Mouse (Mus musculus) forebrain, embryonic 10.5 days (tissue): ENCODE measurements around the gene Zfhx2. TPM values are rescaled to one million over a fixed set of nuclear protein-coding genes. Genes with fewer than 3 reads are reported as not detected.

ENCODE experiments used
- DNase-seq: peaks from one replicate; pipeline ENCODE4 v3.0.0-alpha.2; 2017; ENCODE audit warnings: low spot score; ENCODE audit errors: extremely low spot score
- H3K27ac ChIP-seq: fragments of 300-500 bp; sonication (generic); 2 replicates; pipeline ENCODE4 v1.5.1; 2016; ENCODE audit warnings: mild to moderate bottlenecking
- H3K27me3 ChIP-seq: fragments of 300-500 bp; sonication (generic); 2 replicates; pipeline ENCODE4 v1.6.1; 2016; ENCODE audit warnings: mild to moderate bottlenecking; ENCODE audit not compliant: poor library complexity, severe bottlenecking
- H3K36me3 ChIP-seq: fragments of 300-500 bp; sonication (generic); replicated peaks from 2 replicates; pipeline ENCODE4 v1.6.1; 2016; ENCODE audit warnings: mild to moderate bottlenecking, moderate library complexity
- H3K4me1 ChIP-seq: fragments of 300-500 bp; sonication (generic); 2 replicates; pipeline ENCODE4 v1.6.1; 2016
- H3K4me3 ChIP-seq: fragments of 300-500 bp; sonication (generic); 2 replicates; pipeline ENCODE4 v1.5.1; 2016; ENCODE audit warnings: mild to moderate bottlenecking, moderate library complexity
- H3K9me3 ChIP-seq: fragments of 300-500 bp; sonication (generic); 2 replicates; pipeline ENCODE4 v1.6.1; 2016; ENCODE audit warnings: mild to moderate bottlenecking, moderate library complexity
- WGBS: fragments of 180-500 bp; shearing (Covaris S2); methylation state at CpG from one replicate; pipeline ENCODE4 v1.1.7; 2016; 5-methylcytosine and 5-hydroxymethylcytosine counted together
- polyA plus RNA-seq: library from polyadenylated mRNA; unstranded; fragments of >200 nt; fragmentation: Nextera tagmentation; extraction: Ambion mirVana; gene quantifications from 2 replicates; pipeline ENCODE4 v1.2.1, GENCODE M21; 2016

The Zfhx2 gene
- polyA plus RNA-seq, 1 experiment from 2014 or later, result 9.2 TPM

- 83% methylated on average over 35 of the region's 35 CpGs for WGBS
- peaks cover 33% of the 10 kb centered on the region for H3K4me1 ChIP-seq
- no peak overlapping the region for H3K27ac ChIP-seq
- no peak for DNase-seq
- H3K36me3 ChIP-seq, result peaks cover 70% of the 10 kb centered on the region
- H3K27me3 ChIP-seq, result peaks cover 35% of the 10 kb centered on the region
- no peaks in the 10 kb centered on the region for H3K9me3 ChIP-seq
- no peak overlapping the region for H3K4me3 ChIP-seq
Measured at GRCm38 (mm10) chr14:55064481-55065370, 27.4 kb downstream of the Zfhx2 start.

DNA sequence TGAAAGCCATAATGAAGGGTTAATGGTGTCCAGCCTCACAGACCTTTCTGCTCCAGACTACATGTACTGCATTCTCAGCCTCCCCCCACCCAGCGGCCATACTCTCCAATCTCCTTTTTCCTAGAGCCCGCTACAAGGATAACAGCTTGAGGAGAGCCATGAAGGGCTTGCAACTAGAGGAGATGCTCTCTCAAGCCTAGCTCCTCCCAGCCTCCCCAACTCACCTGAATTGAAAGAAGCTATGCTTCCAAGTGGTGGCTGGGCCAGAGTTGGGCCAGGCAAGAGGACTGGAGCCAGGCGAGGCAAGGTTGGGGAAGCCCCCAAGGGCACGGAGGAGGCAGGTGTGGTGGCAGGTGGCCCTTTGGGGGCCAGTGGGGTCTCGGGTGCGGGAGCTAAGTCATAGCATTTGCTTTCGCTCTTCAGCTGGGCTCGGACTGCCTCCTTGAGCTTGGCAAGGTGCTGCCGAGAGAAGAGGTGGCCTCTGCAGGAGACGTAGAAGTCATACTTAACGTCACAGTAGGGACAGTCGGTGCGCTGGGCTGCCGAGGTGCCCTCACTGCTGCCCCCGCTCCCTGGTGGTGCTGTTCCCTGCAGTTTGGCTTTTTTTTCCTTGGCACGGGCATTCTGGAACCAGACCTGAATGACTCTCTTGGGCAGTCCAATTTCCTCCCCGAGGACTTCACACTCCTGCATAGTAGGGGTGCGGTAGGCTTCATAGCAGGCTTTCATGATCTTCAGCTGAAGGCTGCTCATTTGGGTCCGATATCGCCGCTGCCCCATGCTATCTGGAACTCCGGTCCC lies 28.3 kb downstream of the Zfhx2 start:
- 88% methylated on average over 22 of the region's 22 CpGs for WGBS

GRCm38 (mm10) chr14:55063117-55063516 lies 29.0 kb downstream of the Zfhx2 start:
- H3K36me3 ChIP-seq, result peaks cover 54% of the 10 kb centered on the region
- 0 out of 2 replicates have a peak overlapping the region, but pooled peaks have one; percentile 51 for H3K27ac ChIP-seq
- H3K9me3 ChIP-seq, result no peaks in the 10 kb centered on the region
- peaks cover 36% of the 10 kb centered on the region for H3K4me1 ChIP-seq
- DNase-seq, result no peak
- H3K27me3 ChIP-seq, result peaks cover 35% of the 10 kb centered on the region
- WGBS, result 88% methylated on average over 5 of the region's 5 CpGs
- no peak overlapping the region for H3K4me3 ChIP-seq

More for the DNA sequence above, 28.3 kb downstream of the Zfhx2 start:
- peaks cover 36% of the 10 kb centered on the region for H3K4me1 ChIP-seq
- no peaks in the 10 kb centered on the region for H3K9me3 ChIP-seq
- no peak for DNase-seq
- H3K27ac ChIP-seq, result no peak overlapping the region
- H3K27me3 ChIP-seq, result peaks cover 35% of the 10 kb centered on the region
- H3K4me3 ChIP-seq, result no peak overlapping the region
- peaks cover 61% of the 10 kb centered on the region for H3K36me3 ChIP-seq

DNA sequence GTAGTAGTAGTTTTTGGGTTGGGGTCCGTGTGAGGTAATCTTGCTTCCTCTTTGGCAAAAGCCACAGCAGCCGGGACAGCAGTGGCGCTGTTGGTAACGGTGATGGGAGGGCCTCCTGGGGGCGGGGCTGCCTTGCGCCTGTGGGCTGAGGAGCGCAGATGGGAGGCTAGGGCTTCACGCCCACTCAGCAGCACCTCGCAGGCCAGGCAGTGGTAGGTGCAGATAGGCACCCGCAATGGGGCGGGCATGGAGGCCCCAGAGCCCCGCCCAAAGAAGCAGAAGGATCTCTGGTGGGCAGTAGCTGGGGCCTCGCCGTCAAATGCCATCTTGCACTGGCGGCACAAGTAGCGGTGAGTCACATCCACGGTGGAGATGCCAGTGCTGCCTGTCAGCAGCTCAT lies 29.5 kb downstream of the Zfhx2 start:
- peaks cover 35% of the 10 kb centered on the region for H3K27me3 ChIP-seq
- 0 out of 2 replicates have a peak overlapping the region, but pooled peaks have one; percentile 51 for H3K27ac ChIP-seq
- no peak for DNase-seq
- H3K4me3 ChIP-seq, result peak overlapping the region; percentile 23
- 0 out of 2 replicates have a peak, but pooled peaks cover 2% of the 10 kb centered on the region for H3K9me3 ChIP-seq
- H3K36me3 ChIP-seq, result peaks cover 49% of the 10 kb centered on the region
- 34% methylated on average over 17 of the region's 17 CpGs for whole genome bisulfite sequencing
- H3K4me1 ChIP-seq, result peaks cover 36% of the 10 kb centered on the region

DNA sequence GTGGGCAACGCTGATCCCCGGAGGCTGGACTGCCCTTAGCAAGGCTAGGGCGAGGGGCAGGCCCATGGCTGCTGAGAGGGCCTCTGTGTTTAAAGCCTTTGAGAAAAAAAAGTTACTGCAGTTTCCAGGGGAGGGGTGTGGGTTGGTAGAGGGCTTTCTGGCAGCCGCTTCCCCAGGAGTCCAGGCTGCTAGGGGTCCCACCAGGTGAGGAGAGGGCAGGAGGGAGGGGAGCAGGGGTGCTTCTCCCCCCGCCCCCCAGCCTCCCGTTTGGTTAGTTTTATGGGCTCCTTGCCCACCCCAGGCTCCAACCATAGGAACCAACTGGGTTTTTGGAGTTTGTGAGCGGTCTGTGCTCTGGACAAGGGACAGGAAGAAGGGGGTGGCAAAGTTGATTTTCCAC lies 30.3 kb downstream of the Zfhx2 start:
- H3K4me3 ChIP-seq, result no peak overlapping the region
- no peak for DNase-seq
- H3K9me3 ChIP-seq, result 0 out of 2 replicates have a peak, but pooled peaks cover 3% of the 10 kb centered on the region
- H3K4me1 ChIP-seq, result peaks cover 36% of the 10 kb centered on the region
- H3K27ac ChIP-seq, result peak overlapping the region; percentile 59; the same call in 1 of the 2 replicates
- WGBS, result 39% methylated on average over 7 of the region's 7 CpGs
- H3K27me3 ChIP-seq, result peaks cover 35% of the 10 kb centered on the region
- peaks cover 41% of the 10 kb centered on the region for H3K36me3 ChIP-seq

DNA sequence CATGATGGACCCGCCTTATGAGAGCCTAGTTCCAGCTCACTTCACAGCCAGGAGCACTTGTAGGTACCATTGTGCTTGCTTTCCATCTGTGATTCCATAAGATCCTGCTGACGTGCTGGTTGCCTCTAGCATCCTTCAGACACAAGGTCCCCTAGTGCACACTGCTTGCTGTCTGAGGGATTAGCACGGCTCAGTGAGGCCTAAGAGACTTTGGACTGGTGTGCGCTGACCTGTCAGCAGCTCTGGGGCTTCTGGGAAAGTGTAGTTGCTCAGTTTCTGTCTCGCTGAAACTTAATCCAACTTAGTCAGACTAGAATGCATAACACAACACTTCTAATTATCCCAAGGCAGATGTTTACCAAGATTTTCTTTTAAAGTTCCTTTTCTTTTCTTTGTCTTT lies 32.2 kb downstream of the Zfhx2 start:
- Histone ChIP-seq H3K36me3 (peaks cover 22% of the 10 kb centered on the region), H3K4me3 (no peak overlapping the region), H3K27ac (peak overlapping the region; percentile 53), H3K9me3 (0 out of 2 replicates have a peak, but pooled peaks cover 3% of the 10 kb centered on the region), H3K27me3 (peaks cover 25% of the 10 kb centered on the region), H3K4me1 (peaks cover 36% of the 10 kb centered on the region)
- 37% methylated on average over 5 of the region's 5 CpGs for WGBS
- DNase-seq, result no peak

DNA sequence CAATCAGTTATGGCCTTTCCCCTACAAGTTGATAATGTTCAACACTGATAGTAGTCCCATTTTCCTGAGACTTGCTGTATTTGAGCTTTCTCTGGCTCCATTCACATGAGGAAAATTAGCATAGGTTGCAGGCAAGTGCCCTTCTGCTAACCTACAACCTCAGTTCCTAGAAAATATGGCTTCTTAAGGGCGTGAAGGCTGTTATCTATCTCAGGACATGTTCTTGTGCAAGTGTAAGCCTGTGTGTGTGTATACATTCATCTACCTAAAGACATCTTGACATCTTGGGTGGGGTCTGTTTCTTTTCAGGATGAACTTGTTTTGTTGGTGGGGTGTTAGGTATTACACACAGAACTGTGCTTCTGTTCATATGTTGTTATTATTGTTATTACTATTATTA lies 33.1 kb downstream of the Zfhx2 start:
- H3K4me1 ChIP-seq, result peaks cover 36% of the 10 kb centered on the region
- no peak for DNase-seq
- no peak overlapping the region for H3K4me3 ChIP-seq
- peaks cover 13% of the 10 kb centered on the region for H3K36me3 ChIP-seq
- no peak overlapping the region for H3K27ac ChIP-seq
- 0 out of 2 replicates have a peak, but pooled peaks cover 3% of the 10 kb centered on the region for H3K9me3 ChIP-seq
- peaks cover 22% of the 10 kb centered on the region for H3K27me3 ChIP-seq
- WGBS, result 93% methylated on average over 1 of the region's 1 CpGs

DNA sequence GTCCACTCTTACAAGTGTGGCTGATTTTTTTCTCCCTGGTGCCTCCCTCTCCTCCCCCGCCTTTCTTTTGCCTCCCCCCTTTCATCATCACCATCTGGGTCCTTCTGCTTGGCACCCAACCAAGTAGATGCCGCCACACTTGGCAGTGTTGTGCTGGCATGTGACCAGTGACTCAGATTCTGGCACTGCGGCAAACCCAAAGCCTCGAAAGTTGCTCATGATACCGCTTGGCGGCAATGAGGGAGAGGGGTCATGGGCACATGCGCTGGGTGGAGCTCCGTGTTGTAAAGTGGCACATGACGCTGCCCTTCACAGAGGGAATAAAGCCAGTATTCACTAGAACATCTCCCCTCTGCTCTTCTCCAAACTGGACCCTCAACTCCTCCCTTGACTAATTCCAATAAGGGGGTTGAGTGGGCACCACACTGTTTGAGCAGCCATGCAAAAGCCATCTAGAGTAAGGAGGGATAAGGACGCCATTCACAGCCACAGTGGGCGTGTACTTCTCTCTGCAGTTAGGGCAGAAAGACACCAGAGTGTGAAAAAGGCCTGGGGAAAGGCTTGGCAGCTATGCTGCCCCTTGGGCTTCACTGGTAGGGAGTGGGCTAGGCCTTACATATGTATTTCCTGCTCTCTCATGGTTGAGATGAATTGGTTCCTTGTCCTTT lies 36.8 kb downstream of the Zfhx2 start:
- 79% methylated on average over 11 of the region's 11 CpGs for WGBS
- no peak overlapping the region for H3K27ac ChIP-seq

GRCm38 (mm10) chr14:55054191-55054749 lies 37.9 kb downstream of the Zfhx2 start:
- Histone ChIP-seq H3K9me3 (0 out of 2 replicates have a peak, but pooled peaks cover 3% of the 10 kb centered on the region), H3K36me3 (no peaks in the 10 kb centered on the region), H3K4me1 (peaks cover 22% of the 10 kb centered on the region), H3K27me3 (peaks cover 10% of the 10 kb centered on the region; the same call in 1 of the 2 replicates), H3K27ac (no peak overlapping the region), H3K4me3 (no peak overlapping the region)
- 88% methylated on average over 10 of the region's 10 CpGs for WGBS
- no peak for DNase-seq

More for the DNA sequence above, 36.8 kb downstream of the Zfhx2 start:
- DNase-seq, result no peak
- Histone ChIP-seq H3K27me3 (peaks cover 10% of the 10 kb centered on the region; the same call in 1 of the 2 replicates), H3K4me1 (peaks cover 22% of the 10 kb centered on the region), H3K36me3 (no peaks in the 10 kb centered on the region), H3K9me3 (0 out of 2 replicates have a peak, but pooled peaks cover 3% of the 10 kb centered on the region), H3K4me3 (no peak overlapping the region)

DNA sequence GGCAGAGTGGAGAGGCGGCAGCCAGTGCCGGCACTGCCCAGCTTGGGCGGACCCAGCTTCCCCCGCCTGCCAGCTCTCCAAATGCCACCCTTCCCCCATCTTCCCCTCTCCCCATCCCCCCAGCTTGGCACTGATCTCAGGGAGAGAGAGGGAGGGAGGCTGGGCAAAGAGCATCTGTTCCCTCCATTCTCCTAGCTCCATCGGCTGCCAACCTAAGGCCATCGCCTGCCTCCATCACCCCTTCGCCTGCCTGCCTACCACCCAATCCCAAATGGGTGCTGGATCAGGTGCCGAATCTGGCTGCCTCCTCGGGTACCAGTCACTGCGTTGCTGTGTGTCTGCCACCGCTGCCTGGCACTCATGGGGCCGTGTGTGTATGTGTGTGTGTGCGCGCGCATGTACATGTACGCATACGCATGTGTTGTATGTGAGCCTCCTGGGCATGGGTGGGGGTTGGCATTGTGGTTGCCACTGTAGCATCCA lies 38.4 kb downstream of the Zfhx2 start:
- Histone ChIP-seq H3K9me3 (0 out of 2 replicates have a peak, but pooled peaks cover 3% of the 10 kb centered on the region), H3K36me3 (no peaks in the 10 kb centered on the region), H3K27me3 (peaks cover 10% of the 10 kb centered on the region; the same call in 1 of the 2 replicates), H3K4me3 (no peak overlapping the region), H3K4me1 (peaks cover 24% of the 10 kb centered on the region), H3K27ac (no peak overlapping the region)
- DNase-seq, result no peak
- WGBS, result 88% methylated on average over 17 of the region's 17 CpGs

DNA sequence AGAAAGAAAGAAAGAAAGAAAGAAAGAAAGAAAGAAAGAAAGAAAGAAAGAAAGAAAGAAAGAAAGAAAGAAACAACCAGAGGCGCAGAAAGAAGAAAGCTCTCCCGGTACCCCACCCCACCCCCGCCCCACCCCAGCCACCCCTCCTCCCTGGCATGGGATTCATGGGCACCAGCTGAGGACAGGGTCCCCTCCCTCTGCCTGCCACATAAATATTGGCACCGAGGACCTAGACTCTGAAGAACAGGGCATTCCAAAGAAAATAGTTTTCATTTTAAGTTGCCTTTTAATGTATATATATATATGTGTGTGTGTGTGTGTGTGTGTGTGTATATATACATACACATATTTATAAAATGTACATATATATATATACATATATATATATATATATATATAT lies 39.1 kb downstream of the Zfhx2 start:
- H3K27ac ChIP-seq, result no peak overlapping the region
- H3K27me3 ChIP-seq, result peaks cover 10% of the 10 kb centered on the region; the same call in 1 of the 2 replicates
- H3K4me3 ChIP-seq, result no peak overlapping the region
- H3K36me3 ChIP-seq, result no peaks in the 10 kb centered on the region
- WGBS, result 80% methylated on average over 4 of the region's 4 CpGs
- 0 out of 2 replicates have a peak, but pooled peaks cover 3% of the 10 kb centered on the region for H3K9me3 ChIP-seq
- peaks cover 24% of the 10 kb centered on the region for H3K4me1 ChIP-seq
- no peak for DNase-seq
